Mouse (Mus musculus): ENCODE results near the gene Psmd8.

Gene Psmd8

DNA sequence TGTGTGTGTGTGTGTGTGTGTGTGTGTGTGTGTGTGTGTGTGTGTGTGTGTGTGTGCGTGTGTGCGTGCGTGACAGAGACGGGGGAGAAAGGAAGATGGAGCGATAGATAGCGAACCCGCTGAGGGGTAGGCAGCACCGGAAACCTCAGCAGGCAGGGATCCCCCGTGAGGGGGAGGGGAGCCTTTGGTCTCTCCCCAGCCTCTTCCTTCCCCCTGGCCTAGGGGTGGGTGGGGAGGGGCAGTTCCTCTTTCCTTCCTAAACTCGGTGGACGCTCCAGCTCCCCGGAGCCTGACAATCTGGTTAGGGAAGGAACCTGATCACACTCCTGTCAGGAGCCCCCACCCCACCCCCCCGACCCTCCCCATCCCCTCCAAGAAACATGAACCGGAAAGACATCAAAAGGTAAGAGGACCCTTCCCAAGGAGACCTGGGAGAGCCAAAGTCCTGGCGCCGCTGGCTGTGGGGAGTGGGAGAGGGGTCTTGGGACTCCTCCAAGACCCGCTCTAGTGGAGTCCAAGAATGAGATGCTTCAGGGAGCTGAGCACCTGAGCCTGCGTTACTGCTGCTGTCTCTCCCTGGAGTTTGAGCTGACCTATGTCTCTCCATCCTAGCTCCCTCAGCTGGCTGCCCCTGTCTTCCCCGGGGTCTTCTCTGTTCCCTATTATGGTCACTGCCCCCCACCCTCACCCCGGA lies 45.7 kb downstream of the Psmd8 start, which contains the start of gene Rasgrp4:
Gene Rasgrp4 (plus strand): TSS at position 159 of the 694 bp plus-strand sequence.
- DNase-seq (ENCODE audit: low spot score in 2 of 2) = peak; percentile 29 to 38

DNA sequence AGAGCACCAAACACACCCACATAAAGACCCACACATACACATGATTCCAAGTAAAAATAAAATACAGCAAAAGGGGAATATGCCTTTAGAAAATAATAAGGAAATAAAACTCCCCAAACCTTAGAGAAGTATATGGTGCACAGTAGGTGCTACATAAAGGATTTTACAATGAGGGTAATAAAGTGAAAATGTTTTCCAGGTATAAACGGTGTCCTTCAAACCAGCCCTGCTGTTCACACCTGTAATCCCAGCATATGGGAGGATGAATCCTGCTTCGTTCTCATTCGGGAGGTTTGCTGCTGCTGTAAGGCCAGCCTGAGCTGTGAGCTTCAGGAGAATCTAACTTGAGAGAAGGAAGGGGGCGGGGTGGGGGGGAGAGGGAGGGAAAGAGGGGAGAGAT lies 46.3 kb downstream of the Psmd8 start:
- no peak for DNase-seq (ENCODE audit: low spot score in 2 of 2)

DNA sequence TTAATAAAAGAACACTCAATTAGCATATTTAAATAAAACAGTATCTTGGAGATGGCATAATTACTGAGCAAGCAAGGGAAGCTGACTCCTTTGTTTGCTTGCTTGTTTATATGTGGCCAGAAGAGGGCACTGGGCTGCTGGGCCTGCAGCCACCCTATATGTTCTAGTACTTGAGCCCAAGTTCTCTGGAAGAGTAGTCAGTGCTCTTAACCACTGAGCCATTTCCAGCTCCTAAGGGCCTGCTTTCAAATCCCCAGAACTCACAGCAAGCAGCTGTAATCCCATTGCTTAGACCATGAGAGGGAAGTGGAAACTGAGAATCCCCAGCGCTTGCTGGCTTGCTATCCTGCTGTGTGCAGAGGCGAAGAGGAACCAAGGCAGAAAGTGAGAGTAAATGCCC lies 51.8 kb downstream of the Psmd8 start:
- DNase-seq (ENCODE audit: low spot score in 2 of 2) = no peak

DNA sequence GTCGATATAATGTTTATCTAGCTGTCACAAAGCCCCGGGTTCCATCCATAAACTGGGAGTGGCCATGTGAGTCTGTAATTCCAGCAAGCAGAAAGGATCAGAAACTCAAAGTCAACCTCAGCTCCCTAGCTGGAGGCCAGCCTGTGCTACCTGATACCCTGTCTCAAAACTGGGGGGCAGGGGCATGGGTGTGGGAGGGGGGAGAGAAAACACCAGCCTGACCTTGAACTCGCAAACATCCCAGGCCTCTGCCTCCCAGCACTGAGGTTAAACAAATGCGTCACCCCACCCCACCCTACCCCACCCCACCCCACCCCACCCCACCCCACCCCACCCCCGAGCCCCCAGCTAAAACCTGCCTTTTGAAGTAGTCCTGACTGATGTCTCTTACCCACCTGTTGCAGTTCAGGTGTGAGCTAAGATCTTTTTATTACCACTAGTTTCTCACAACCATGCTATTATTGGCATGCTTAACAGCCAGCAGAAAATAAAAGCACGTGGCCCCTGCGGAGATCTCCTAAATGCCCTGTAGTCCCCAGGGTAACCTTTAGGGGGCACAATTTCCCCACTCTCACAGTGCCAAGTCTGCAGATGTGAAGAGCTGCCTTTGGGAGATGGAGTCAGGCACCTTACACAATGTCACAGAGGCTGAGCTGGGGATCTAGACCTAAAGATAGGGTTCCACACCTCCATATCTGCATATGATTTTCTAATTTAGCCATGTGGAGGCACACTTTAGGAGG lies 54.2 kb downstream of the Psmd8 start:
- DNase-seq (ENCODE audit: low spot score in 2 of 2) = peak; percentile 47 to 64

DNA sequence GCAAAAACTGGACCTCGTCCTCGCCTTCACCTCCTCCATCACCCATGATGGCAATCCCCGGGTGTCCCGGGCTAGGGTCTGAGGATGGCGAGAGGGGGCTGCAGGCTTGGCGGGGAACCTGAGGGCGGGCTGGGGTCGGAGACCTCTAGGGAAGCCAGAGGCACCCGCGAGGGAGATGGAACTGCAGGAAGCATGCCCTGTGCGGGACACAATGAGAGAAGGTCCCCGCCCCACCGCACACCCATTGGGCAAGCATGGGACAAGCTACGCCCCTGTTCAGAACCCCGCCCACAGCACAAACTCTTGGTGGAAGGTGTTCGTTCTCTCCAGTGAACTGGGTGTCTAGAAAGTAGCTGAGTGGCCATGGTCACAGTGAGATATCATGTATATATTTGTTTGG lies 55.5 kb downstream of the Psmd8 start, which contains the start of gene Ryr1:
Gene Ryr1 (minus strand): TSS at position 210 of the 400 bp plus-strand sequence.
- DNase-seq (ENCODE audit: low spot score in 2 of 2) = peak in 1 of 2 experiments; percentile 32

Measured in spleen, postnatal 14 days (tissue).